Mouse (Mus musculus) midbrain, embryonic 13.5 days (tissue): Measurements from ENCODE around the gene Rab39b. TPM values are rescaled to one million over a fixed set of nuclear protein-coding genes. Genes with fewer than 3 reads are reported as not detected.

Experiments
- ATAC-seq: fragments of 200-750 bp; cut with Nextera tagmentation; 2 replicates; pipeline ENCODE4 v1.8.0; 2017; ENCODE audit warnings: mild to moderate bottlenecking, moderate TSS enrichment, moderate library complexity
- H3K27ac ChIP-seq: fragments of 300-500 bp; sonication (generic); 2 replicates; pipeline ENCODE4 v1.5.1; 2015; ENCODE audit warnings: inconsistent platforms, mild to moderate bottlenecking, moderate library complexity
- H3K27me3 ChIP-seq: fragments of 300-500 bp; sonication (generic); 2 replicates; pipeline ENCODE4 v1.6.1; 2015; ENCODE audit warnings: mild to moderate bottlenecking, inconsistent platforms
- H3K36me3 ChIP-seq: fragments of 300-500 bp; sonication (generic); 2 replicates; pipeline ENCODE4 v1.6.1; 2015; ENCODE audit warnings: mild to moderate bottlenecking, inconsistent platforms
- H3K4me1 ChIP-seq: fragments of 300-500 bp; sonication (generic); replicated peaks from 2 replicates; pipeline ENCODE4 v1.6.1; 2015; ENCODE audit warnings: inconsistent platforms
- H3K4me2 ChIP-seq: fragments of 300-500 bp; sonication (generic); replicated peaks from 2 replicates; pipeline ENCODE4 v1.6.1; 2015; ENCODE audit warnings: moderate library complexity, mild to moderate bottlenecking, inconsistent platforms
- H3K4me3 ChIP-seq: fragments of 300-500 bp; sonication (generic); replicated peaks from 2 replicates; pipeline ENCODE4 v1.5.1; 2015; ENCODE audit warnings: mild to moderate bottlenecking, inconsistent platforms
- H3K9ac ChIP-seq: fragments of 300-500 bp; sonication (generic); replicated peaks from 2 replicates; pipeline ENCODE4 v1.6.1; 2015; ENCODE audit warnings: mild to moderate bottlenecking, inconsistent platforms
- H3K9me3 ChIP-seq: fragments of 300-500 bp; sonication (generic); 2 replicates; pipeline ENCODE4 v1.6.1; 2016; ENCODE audit warnings: mild to moderate bottlenecking, inconsistent platforms
- WGBS: fragments of 180-500 bp; shearing (Covaris S2); methylation state at CpG from one replicate; pipeline ENCODE4 v1.1.7; 2015; 5-methylcytosine and 5-hydroxymethylcytosine counted together
- polyA plus RNA-seq: library from polyadenylated mRNA; unstranded; fragments of >200 nt; fragmentation: Nextera tagmentation; extraction: Ambion mirVana; gene quantifications from 2 replicates; pipeline ENCODE4 v1.2.1, GENCODE M21; 2015

The Rab39b gene
- polyA plus RNA-seq = 27.4 and 27.7 TPM in 2 replicates

- ATAC-seq = peak; percentile 98
- Histone ChIP-seq H3K4me2 (peak within 1 kb of the TSS; percentile 51), H3K27me3 (no peaks in the 10 kb centered on the region), H3K27ac (peak within 1 kb of the TSS; percentile 91), H3K9me3 (no peaks in the 10 kb centered on the region), H3K4me3 (peak within 1 kb of the TSS; percentile 58), H3K4me1 (no peaks in the 10 kb centered on the region), H3K36me3 (0 out of 2 replicates have a peak, but pooled peaks cover 3% of the 10 kb centered on the region), H3K9ac (peak within 1 kb of the TSS; percentile 82)
- 22% methylated on average over 41 of the region's 41 CpGs for WGBS
Observed at GRCm38 (mm10) chrX:75577582-75578324, at the start of gene Rab39b. Gene Rab39b (minus strand): TSS chrX:75578231.

GRCm38 (mm10) chrX:75578539-75578938 is 508 bp upstream of the Rab39b start:
- no peaks in the 10 kb centered on the region for H3K4me1 ChIP-seq
- 0 out of 2 replicates have a peak, but pooled peaks cover 3% of the 10 kb centered on the region for H3K36me3 ChIP-seq
- H3K27ac ChIP-seq = no peak overlapping the region
- no peak overlapping the region for H3K4me2 ChIP-seq
- ATAC-seq = peak; percentile 54
- no peaks in the 10 kb centered on the region for H3K9me3 ChIP-seq
- H3K9ac ChIP-seq = no peak overlapping the region
- 81% methylated on average over 2 of the region's 2 CpGs for WGBS
- H3K27me3 ChIP-seq = no peaks in the 10 kb centered on the region
- no peak overlapping the region for H3K4me3 ChIP-seq

Other genes starting within 250 kb of the Rab39b start
- 34.9 and 40.0 TPM in 2 replicates for gene Fundc2, start 195.8 kb downstream of the Rab39b start, polyA plus RNA-seq
- gene F8, start 195.6 kb downstream of the Rab39b start, polyA plus RNA-seq = 1.5 and 2.7 TPM in 2 replicates
- gene Cmc4, start 161.6 kb downstream of the Rab39b start, polyA plus RNA-seq = 20.2 and 24.0 TPM in 2 replicates
- gene Mtcp1, start 161.6 kb downstream of the Rab39b start, polyA plus RNA-seq = 8.4 and 8.5 TPM in 2 replicates
- 59.6 and 60.4 TPM in 2 replicates for gene Brcc3, start 161.6 kb downstream of the Rab39b start, polyA plus RNA-seq
- gene Vbp1, start 63.9 kb downstream of the Rab39b start, polyA plus RNA-seq = 305 and 344 TPM in 2 replicates